Mouse (Mus musculus) liver, adult 2 months (tissue): ENCODE data around the gene Ppp1r12a.

Experiments
- CTCF ChIP-seq: fragments of 200-500 bp; IDR thresholded peaks from 2 replicates; pipeline ENCODE4 v1.5.1; 2011; ENCODE audit warnings: low read depth, low read length, control low read depth
- POLR2A ChIP-seq: fragments of 200-500 bp; IDR thresholded peaks from 2 replicates; pipeline ENCODE4 v1.6.1; 2011; ENCODE audit warnings: low read length, control low read depth; ENCODE audit not compliant: insufficient read depth; ENCODE audit errors: extremely low read depth

DNA sequence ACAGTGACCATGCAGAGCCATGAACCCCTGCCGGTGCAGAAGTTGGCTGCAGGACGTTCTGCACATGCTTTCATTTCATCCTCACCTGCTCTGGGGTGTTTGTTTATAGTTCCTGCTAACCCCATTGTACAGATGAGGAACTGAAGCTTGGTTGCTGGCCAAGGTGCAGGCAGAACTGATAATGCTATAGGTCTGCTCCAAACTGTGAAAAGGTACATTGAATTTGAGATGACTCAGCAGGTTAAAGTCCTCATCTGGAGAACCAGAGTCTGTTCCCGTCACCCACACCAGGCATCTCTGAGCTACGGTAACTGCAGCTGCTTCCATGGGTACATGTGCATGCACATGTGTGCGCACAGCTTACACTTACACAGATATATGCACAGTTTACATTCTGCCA is 62.4 kb downstream of the Ppp1r12a start:
- no peak for TF ChIP-seq POLR2A
- no peak for TF ChIP-seq CTCF
